Mouse (Mus musculus) embryonic fibroblast, embryonic 13.5 days (primary cell): Measurements from ENCODE around the gene Bscl2.

Experiments
- CTCF ChIP-seq: IDR thresholded peaks from 2 replicates; pipeline ENCODE4 v1.5.1; 2011; ENCODE audit warnings: mild to moderate bottlenecking, control low read depth, low read length, moderate library complexity, borderline replicate concordance; ENCODE audit not compliant: insufficient read depth
- POLR2A ChIP-seq: IDR thresholded peaks from 2 replicates; pipeline ENCODE4 v1.6.1; 2011; ENCODE audit warnings: low read depth, mild to moderate bottlenecking, control low read depth, low read length, moderate library complexity

- TF ChIP-seq POLR2A (no peak; the same call in 1 of the 2 replicates), CTCF (no peak)
Observed at GRCm38 (mm10) chr19:8818301-8818798, 18.9 kb upstream of the Bscl2 start.
